Mouse (Mus musculus): ENCODE measurements around the gene Foxc1. TPM values are rescaled to one million over a fixed set of nuclear protein-coding genes. Genes with fewer than 3 reads are reported as not detected.

The Foxc1 gene
- 0.80 and 0.92 TPM in 2 replicates for polyA plus RNA-seq (2015; fragmentation: Nextera tagmentation; extraction: Ambion mirVana)

DNA sequence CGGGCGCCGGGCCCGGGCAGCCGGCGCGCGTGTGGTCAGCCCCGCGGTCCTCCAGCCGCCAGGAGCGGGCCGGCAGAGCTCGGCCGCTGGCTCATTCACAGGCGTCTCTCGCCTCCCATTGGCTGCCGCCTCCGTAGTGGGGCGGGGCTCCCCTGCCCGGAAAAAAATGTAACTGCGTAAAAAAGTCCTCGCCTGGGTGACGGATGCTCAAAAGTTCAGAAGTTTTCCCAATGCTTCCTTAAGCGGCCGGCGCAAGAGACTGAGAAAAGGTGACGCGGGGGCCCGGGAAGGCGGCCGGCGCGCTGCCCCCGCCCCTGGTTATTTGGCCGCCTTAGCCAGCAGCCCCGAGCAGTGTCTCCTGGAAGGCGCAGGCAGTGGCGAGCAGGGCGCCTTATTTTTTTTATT, at the start of gene Foxc1:
Gene Foxc1 (plus strand): TSS at position 206 of the 405 bp plus-strand sequence.

Other genes starting within 250 kb of the Foxc1 start
- gene A530084C06Rik, start 247.3 kb upstream of the Foxc1 start, polyA plus RNA-seq (2015; fragmentation: Nextera tagmentation; extraction: Ambion mirVana): not detected in 2 replicates
- gene Foxf2, start 180.8 kb upstream of the Foxc1 start, polyA plus RNA-seq (2015; fragmentation: Nextera tagmentation; extraction: Ambion mirVana): 5.2 and 5.9 TPM in 2 replicates

Data from urinary bladder, postnatal 0 days (tissue).